Comparison of ENCODE assay signal across 16 mouse cellular contexts in the genomic region with DNA sequence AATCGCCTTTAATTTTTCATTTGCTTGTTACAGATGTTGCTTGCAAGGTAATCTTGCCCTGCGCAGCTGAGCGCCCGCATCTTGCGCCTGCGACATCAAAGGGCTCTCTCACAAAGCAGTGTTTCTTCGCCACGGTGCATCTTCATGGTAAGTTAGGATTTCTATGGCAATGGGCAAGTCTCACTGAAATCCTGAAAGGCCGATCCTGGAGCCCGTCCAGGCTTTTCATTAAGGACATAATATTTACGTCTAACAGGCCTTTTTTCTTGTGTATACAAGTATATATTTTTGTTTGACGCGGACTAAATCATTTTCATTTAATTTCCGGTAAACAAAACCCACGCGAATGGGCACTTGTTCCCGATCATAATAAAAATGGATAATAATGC. TPM values are rescaled to one million over a fixed set of nuclear protein-coding genes. Genes with fewer than 3 reads are reported as not detected.
DNase-seq lines count a peak whose midpoint lies in the region; ATAC-seq lines count a peak whose summit lies in the region.
"Had no signal": no experiment of that assay in that cellular context is flagged by ENCODE, and none has a peak within 500 bp of the region (broad histone marks: within the 10 kb centered on the region; RNA-seq: fewer than 3 reads in every experiment).

No protein-coding gene starts in this region.

- no peaks in the 10 kb centered on the region for H3K36me3 ChIP-seq in hindbrain, embryonic 12.5 days
- no peaks in the 10 kb centered on the region for H3K36me3 ChIP-seq in midbrain, embryonic 16.5 days (ENCODE audit: control insufficient read depth, insufficient read depth, low read length)
- H3K36me3 ChIP-seq in intestine, embryonic 15.5 days = no peaks in the 10 kb centered on the region
- H3K36me3 ChIP-seq: liver, embryonic 15.5 days had no signal

- peak overlapping the region; percentile 22 for H3K4me3 ChIP-seq in hindbrain, embryonic 12.5 days
- no peak overlapping the region for H3K4me3 ChIP-seq in midbrain, embryonic 16.5 days (ENCODE audit: low read depth, low read length)
- no peak overlapping the region for H3K4me3 ChIP-seq in intestine, embryonic 15.5 days (replicated peaks)
- H3K4me3 ChIP-seq: liver, embryonic 15.5 days had no signal

- no peak for ATAC-seq in cerebellum, adult (ENCODE audit: insufficient number of reproducible peaks, low FRiP score, low TSS enrichment)
- peak; percentile 26; the same call in 1 of the 2 replicates for ATAC-seq in hindbrain, embryonic 12.5 days (ENCODE audit: low FRiP score)
- no peak for ATAC-seq in midbrain, embryonic 16.5 days
- no peak for ATAC-seq in intestine, embryonic 15.5 days
- ATAC-seq in inflammation-experienced regulatory T-cells, adult 6 months = no peak

- DNase-seq in cerebellum, adult 11-12 months = peak; percentile 42
- DNase-seq in cerebellum, postnatal 36 days = peak; percentile 43 to 60
- DNase-seq in heart, postnatal 10 days = no peak
- DNase-seq: adrenal gland, postnatal 25 days; kidney, adult 11 months; thymus, adult 2 months had no signal

- peak overlapping the region; percentile 94 for H3K27ac ChIP-seq in hindbrain, embryonic 12.5 days
- H3K27ac ChIP-seq in midbrain, embryonic 16.5 days (ENCODE audit: low read length) = peak overlapping the region; percentile 87
- H3K27ac ChIP-seq in intestine, embryonic 15.5 days = no peak overlapping the region
- H3K27ac ChIP-seq: liver, embryonic 15.5 days had no signal

- H3K9ac ChIP-seq in hindbrain, embryonic 12.5 days = peak overlapping the region; percentile 55; the same call in 1 of the 2 replicates
- H3K9ac ChIP-seq in midbrain, embryonic 16.5 days (ENCODE audit: low read depth, low read length) = peak overlapping the region; percentile 4; the same call in 1 of the 2 replicates
- no peak overlapping the region for H3K9ac ChIP-seq in intestine, embryonic 15.5 days
- H3K9ac ChIP-seq: liver, embryonic 15.5 days had no signal

- 2% methylated on average over 17 of the region's 17 CpGs for WGBS in hindbrain, embryonic 12.5 days
- 5% methylated on average over 17 of the region's 17 CpGs for WGBS in midbrain, embryonic 16.5 days
- 1% methylated on average over 17 of the region's 17 CpGs for WGBS in intestine, embryonic 15.5 days

- H3K4me2 ChIP-seq in hindbrain, embryonic 12.5 days (replicated peaks) = peak overlapping the region; percentile 79
- H3K4me2 ChIP-seq in midbrain, embryonic 16.5 days (ENCODE audit: low read length) = peak overlapping the region; percentile 34
- H3K4me2 ChIP-seq in intestine, embryonic 15.5 days (replicated peaks) = no peak overlapping the region
- H3K4me2 ChIP-seq: heart, embryonic 11.5 days; liver, embryonic 15.5 days had no signal

- intact Hi-C loops in heart, postnatal 10 days (cut with DNase I) = no loop called here

- H3K9me3 ChIP-seq in hindbrain, embryonic 12.5 days (replicated peaks) = no peaks in the 10 kb centered on the region
- H3K9me3 ChIP-seq in midbrain, embryonic 16.5 days (replicated peaks; ENCODE audit: control insufficient read depth, low read length, poor library complexity, severe bottlenecking) = no peaks in the 10 kb centered on the region
- no peaks in the 10 kb centered on the region for H3K9me3 ChIP-seq in intestine, embryonic 15.5 days
- H3K9me3 ChIP-seq: liver, embryonic 15.5 days had no signal

- peaks cover 12% of the 10 kb centered on the region for H3K4me1 ChIP-seq in hindbrain, embryonic 12.5 days
- H3K4me1 ChIP-seq in midbrain, embryonic 16.5 days (ENCODE audit: control insufficient read depth, insufficient read depth, low read length) = no peaks in the 10 kb centered on the region
- peaks cover 2% of the 10 kb centered on the region; the same call in 1 of the 2 replicates for H3K4me1 ChIP-seq in intestine, embryonic 15.5 days (replicated peaks)
- H3K4me1 ChIP-seq: liver, embryonic 15.5 days had no signal

- peaks cover 91% of the 10 kb centered on the region for H3K27me3 ChIP-seq in hindbrain, embryonic 12.5 days
- peaks cover 49% of the 10 kb centered on the region for H3K27me3 ChIP-seq in midbrain, embryonic 16.5 days (ENCODE audit: control insufficient read depth, insufficient read depth, low read depth, low read length)
- peaks cover 97% of the 10 kb centered on the region for H3K27me3 ChIP-seq in intestine, embryonic 15.5 days (replicated peaks)

RNA-seq across cellular contexts. Expression of a gene that starts 20.9 kb away (rescaled TPM):
- polyA plus RNA-seq in hindbrain, embryonic 12.5 days (2016; fragmentation: Nextera tagmentation; extraction: Ambion mirVana) = 17.0 and 17.9 TPM in 2 replicates
- polyA plus RNA-seq in midbrain, embryonic 16.5 days (2015; fragmentation: Nextera tagmentation; extraction: Ambion mirVana) = 9.1 and 20.6 TPM in 2 replicates
- polyA plus RNA-seq in intestine, embryonic 15.5 days (2015; fragmentation: Nextera tagmentation; extraction: Ambion mirVana) = 0.09 TPM in 1 of 2 replicates, not detected in the other
- not detected for polyA plus RNA-seq in inflammation-experienced regulatory T-cells, adult 6 months (2017; shearing (Covaris generic))
- total RNA-seq in heart, postnatal 10 days (2021) = under 1 TPM; 0.10 to 0.12 TPM
- total RNA-seq: adrenal gland, postnatal 25 days; common myeloid progenitor, adult 5-6 weeks; megakaryocyte, adult 5-6 weeks; MEL had no signal

RNA-seq across cellular contexts. Expression of a gene that starts 24.3 kb away (rescaled TPM):
- 54.0 and 55.0 TPM in 2 replicates for polyA plus RNA-seq in hindbrain, embryonic 12.5 days (2016; fragmentation: Nextera tagmentation; extraction: Ambion mirVana)
- 55.8 and 154 TPM in 2 replicates for polyA plus RNA-seq in midbrain, embryonic 16.5 days (2015; fragmentation: Nextera tagmentation; extraction: Ambion mirVana)
- 0.16 TPM in 1 of 2 replicates, not detected in the other for polyA plus RNA-seq in intestine, embryonic 15.5 days (2015; fragmentation: Nextera tagmentation; extraction: Ambion mirVana)
- not detected for polyA plus RNA-seq in inflammation-experienced regulatory T-cells, adult 6 months (2017; shearing (Covaris generic))
- not detected for total RNA-seq in heart, postnatal 10 days (2021)
- total RNA-seq: adrenal gland, postnatal 25 days; common myeloid progenitor, adult 5-6 weeks; megakaryocyte, adult 5-6 weeks; MEL had no signal
- polyA plus RNA-seq: heart, embryonic 11.5 days; liver, embryonic 15.5 days; thymus, adult 2 months had no signal

Comparison
In these comparisons a context has a peak if more than half of its experiments do, and no peak if none do; other contexts are left out.
1. DNase-seq: peak in cerebellum, adult 11-12 months (single experiment) and cerebellum, postnatal 36 days (2 of 2); none in heart, postnatal 10 days (0 of 2).
2. RNA of a gene that starts 24.3 kb away (polyA plus RNA-seq): 55.8 to 154 TPM in midbrain, embryonic 16.5 days and 54.0 to 55.0 TPM in hindbrain, embryonic 12.5 days; 0.16 TPM in intestine, embryonic 15.5 days and not detected in inflammation-experienced regulatory T-cells, adult 6 months; every median in the first group is over 10 times any median in the second.